Mouse (Mus musculus): ENCODE measurements around the gene Ntrk2. TPM values are rescaled to one million over a fixed set of nuclear protein-coding genes. Genes with fewer than 3 reads are reported as not detected.
A peak's percentile ranks its signal among the peaks of the same experiment; 100 is the strongest.
"Not testable (repeated sequence)": the region's sequence is repeated elsewhere in the genome, so short reads cannot be mapped to it uniquely, and the experiment has no call there.

Ntrk2 gene
- polyA plus RNA-seq, 1 experiment: 204 TPM

- H3K4me3 ChIP-seq (ENCODE audit: insufficient read depth, low read depth, low read length): no peak overlapping the region
- H3K4me1 ChIP-seq (ENCODE audit: control insufficient read depth, insufficient read depth, low read length): peaks cover 12% of the 10 kb centered on the region
- H3K27ac ChIP-seq (ENCODE audit: insufficient read depth, low read depth, low read length): peak overlapping the region; percentile 90
- TF ChIP-seq POLR2A (IDR thresholded peaks at IDR 0.05; ENCODE audit: insufficient read depth, low read depth, low read length) (no peak), CTCF (IDR thresholded peaks at IDR 0.05; ENCODE audit: insufficient read depth, low read depth, low read length) (no peak)
- 27% methylated on average over 9 of the region's 9 CpGs for WGBS
These were observed 234.8 kb downstream of the Ntrk2 start for GRCm38 (mm10) chr13:59041013-59041764.

GRCm38 (mm10) chr13:59052188-59052587 is 245.8 kb downstream of the Ntrk2 start:
- Histone ChIP-seq H3K4me3 (ENCODE audit: insufficient read depth, low read depth, low read length) (no peak overlapping the region), H3K4me1 (ENCODE audit: control insufficient read depth, insufficient read depth, low read length) (peaks cover 11% of the 10 kb centered on the region), H3K27ac (ENCODE audit: insufficient read depth, low read depth, low read length) (no peak overlapping the region)
- TF ChIP-seq CTCF (IDR thresholded peaks at IDR 0.05; ENCODE audit: insufficient read depth, low read depth, low read length) (no peak), POLR2A (IDR thresholded peaks at IDR 0.05; ENCODE audit: insufficient read depth, low read depth, low read length) (no peak)
- 60% methylated on average over 4 of the region's 4 CpGs for WGBS

DNA sequence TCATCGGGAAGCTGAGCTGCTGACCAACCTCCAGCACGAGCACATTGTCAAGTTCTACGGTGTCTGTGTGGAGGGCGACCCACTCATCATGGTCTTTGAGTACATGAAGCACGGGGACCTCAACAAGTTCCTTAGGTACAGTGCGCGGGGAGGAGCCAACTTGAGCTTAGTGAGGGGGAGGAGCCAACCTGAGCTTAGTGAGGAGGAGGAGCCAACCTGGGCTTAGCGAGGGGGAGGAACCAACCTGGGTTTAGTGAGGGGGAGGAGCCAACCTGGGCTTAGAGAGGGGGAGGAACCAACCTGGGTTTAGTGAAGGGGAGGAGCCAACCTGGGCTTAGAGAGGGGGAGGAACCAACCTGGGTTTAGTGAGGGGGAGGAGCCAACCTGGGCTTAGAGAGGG is 248.0 kb downstream of the Ntrk2 start:
- H3K4me3 ChIP-seq (ENCODE audit: insufficient read depth, low read depth, low read length); H3K27ac ChIP-seq (ENCODE audit: insufficient read depth, low read depth, low read length): not testable (repeated sequence)
- peaks cover 11% of the 10 kb centered on the region for H3K4me1 ChIP-seq (ENCODE audit: control insufficient read depth, insufficient read depth, low read length)
- 95% methylated on average over 8 of the region's 8 CpGs for WGBS

DNA sequence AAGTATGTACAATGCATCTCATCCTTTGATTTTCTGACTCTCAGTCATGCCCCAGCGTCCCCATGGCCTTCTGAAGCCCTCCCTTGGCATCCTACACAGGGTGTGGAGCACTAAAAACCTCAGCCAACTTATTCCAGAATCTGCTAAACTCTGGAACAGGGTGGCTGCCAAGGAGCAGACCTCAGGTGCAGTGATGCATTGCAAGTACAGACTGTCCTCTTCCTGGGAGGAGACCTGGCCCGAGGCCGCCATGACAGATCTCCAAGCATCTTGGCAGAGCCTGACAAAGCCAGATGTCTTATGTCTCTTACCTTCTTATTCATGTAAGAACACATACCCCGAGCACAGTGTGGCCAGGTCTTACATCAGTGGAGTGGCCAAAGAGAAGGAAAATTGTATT is 250.5 kb downstream of the Ntrk2 start:
- Histone ChIP-seq H3K4me1 (ENCODE audit: control insufficient read depth, insufficient read depth, low read length) (peaks cover 7% of the 10 kb centered on the region), H3K27ac (ENCODE audit: insufficient read depth, low read depth, low read length) (no peak overlapping the region), H3K4me3 (ENCODE audit: insufficient read depth, low read depth, low read length) (no peak overlapping the region)
- TF ChIP-seq POLR2A (IDR thresholded peaks at IDR 0.05; ENCODE audit: insufficient read depth, low read depth, low read length): no peak
- TF ChIP-seq CTCF (IDR thresholded peaks at IDR 0.05; ENCODE audit: insufficient read depth, low read depth, low read length): no peak
- WGBS: 90% methylated on average over 4 of the region's 4 CpGs

DNA sequence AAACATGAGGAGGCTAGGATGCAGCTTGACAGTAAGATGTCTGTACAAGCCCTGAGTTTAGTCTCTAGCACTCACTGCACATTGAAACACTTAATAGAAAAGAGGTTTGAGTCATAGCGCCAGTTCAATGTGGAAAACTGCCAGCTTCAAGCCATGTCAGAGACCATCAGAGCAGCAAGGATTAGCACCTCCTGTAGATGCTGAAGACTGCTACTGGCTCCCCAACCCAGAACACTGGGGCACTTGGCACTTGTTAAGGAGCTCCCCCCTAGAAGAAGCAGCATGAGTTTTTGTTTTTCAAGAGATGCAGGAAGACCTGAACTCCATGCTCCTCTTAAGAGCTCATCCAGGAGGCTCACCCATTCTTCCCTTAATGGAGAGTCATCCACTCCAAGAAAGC is 251.5 kb downstream of the Ntrk2 start:
- Histone ChIP-seq H3K4me1 (ENCODE audit: control insufficient read depth, insufficient read depth, low read length) (peaks cover 2% of the 10 kb centered on the region; the same call in 1 of the 2 replicates), H3K4me3 (ENCODE audit: insufficient read depth, low read depth, low read length) (no peak overlapping the region), H3K27ac (ENCODE audit: insufficient read depth, low read depth, low read length) (no peak overlapping the region)
- TF ChIP-seq POLR2A (IDR thresholded peaks at IDR 0.05; ENCODE audit: insufficient read depth, low read depth, low read length) (no peak), CTCF (IDR thresholded peaks at IDR 0.05; ENCODE audit: insufficient read depth, low read depth, low read length) (no peak)
- 60% methylated on average over 1 of the region's 1 CpGs for WGBS

DNA sequence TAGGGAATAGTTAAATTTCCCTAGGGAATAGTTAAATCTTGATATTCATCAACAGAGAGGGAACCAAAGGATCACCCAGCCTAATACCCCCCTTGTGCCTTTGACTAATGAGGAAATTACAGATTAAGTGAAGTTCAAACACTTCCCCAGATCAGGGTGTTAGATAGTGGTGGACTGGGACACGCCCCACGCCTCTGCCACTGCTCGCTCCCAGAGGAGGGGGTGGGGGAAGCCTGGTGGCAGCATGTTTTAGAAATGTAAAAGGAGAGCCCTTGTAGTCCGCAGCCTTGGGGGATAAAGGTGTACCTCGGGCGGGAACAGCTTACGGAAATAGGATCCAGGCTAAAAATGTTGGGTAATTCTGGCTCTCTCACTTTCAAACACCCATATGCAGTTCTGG is 252.7 kb downstream of the Ntrk2 start:
- no peak overlapping the region for H3K27ac ChIP-seq (ENCODE audit: insufficient read depth, low read depth, low read length)
- peaks cover 2% of the 10 kb centered on the region; the same call in 1 of the 2 replicates for H3K4me1 ChIP-seq (ENCODE audit: control insufficient read depth, insufficient read depth, low read length)
- TF ChIP-seq POLR2A (IDR thresholded peaks at IDR 0.05; ENCODE audit: insufficient read depth, low read depth, low read length) (no peak), CTCF (IDR thresholded peaks at IDR 0.05; ENCODE audit: insufficient read depth, low read depth, low read length) (no peak)
- H3K4me3 ChIP-seq (ENCODE audit: insufficient read depth, low read depth, low read length): no peak overlapping the region
- WGBS: 57% methylated on average over 7 of the region's 7 CpGs

GRCm38 (mm10) chr13:59065677-59066076 is 259.3 kb downstream of the Ntrk2 start:
- Histone ChIP-seq H3K4me3 (ENCODE audit: insufficient read depth, low read depth, low read length) (no peak overlapping the region), H3K27ac (ENCODE audit: insufficient read depth, low read depth, low read length) (peak overlapping the region; percentile 85), H3K4me1 (ENCODE audit: control insufficient read depth, insufficient read depth, low read length) (peaks cover 4% of the 10 kb centered on the region)
- TF ChIP-seq POLR2A (IDR thresholded peaks at IDR 0.05; ENCODE audit: insufficient read depth, low read depth, low read length) (no peak), CTCF (IDR thresholded peaks at IDR 0.05; ENCODE audit: insufficient read depth, low read depth, low read length) (no peak)
- WGBS: 17% methylated on average over 3 of the region's 3 CpGs

- peaks cover 15% of the 10 kb centered on the region for H3K4me1 ChIP-seq (ENCODE audit: control insufficient read depth, insufficient read depth, low read length)
- peak overlapping the region; percentile 9; the same call in 1 of the 2 replicates for H3K4me3 ChIP-seq (ENCODE audit: insufficient read depth, low read depth, low read length)
- TF ChIP-seq CTCF (IDR thresholded peaks at IDR 0.05; ENCODE audit: insufficient read depth, low read depth, low read length) (peak; percentile 88), POLR2A (IDR thresholded peaks at IDR 0.05; ENCODE audit: insufficient read depth, low read depth, low read length) (no peak)
- peak overlapping the region; percentile 79 for H3K27ac ChIP-seq (ENCODE audit: insufficient read depth, low read depth, low read length)
- WGBS: 19% methylated on average over 26 of the region's 26 CpGs
These were observed 267.4 kb downstream of the Ntrk2 start for GRCm38 (mm10) chr13:59073635-59074256.

DNA sequence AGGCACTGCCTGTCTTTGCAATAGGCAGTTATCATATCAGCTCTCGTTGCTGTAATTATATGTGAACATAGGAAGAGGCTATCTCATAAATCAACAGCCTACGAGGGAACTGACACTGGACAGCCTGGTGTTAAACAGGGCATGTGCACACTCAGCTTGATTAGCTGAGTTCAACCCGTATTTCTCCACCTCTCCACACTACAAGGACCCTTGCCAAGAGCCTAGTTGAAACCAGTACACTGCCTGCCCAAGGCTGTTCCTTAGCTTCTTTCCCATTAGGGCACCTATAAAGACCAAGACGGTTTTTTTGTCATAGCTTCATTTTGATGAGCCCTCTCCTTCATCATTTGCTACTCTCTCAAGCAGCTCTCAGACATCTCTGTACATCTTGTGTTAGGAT is 270.1 kb downstream of the Ntrk2 start:
- WGBS: 67% methylated on average over 4 of the region's 4 CpGs
- no peak for TF ChIP-seq POLR2A (IDR thresholded peaks at IDR 0.05; ENCODE audit: insufficient read depth, low read depth, low read length)
- no peak for TF ChIP-seq CTCF (IDR thresholded peaks at IDR 0.05; ENCODE audit: insufficient read depth, low read depth, low read length)
- H3K4me3 ChIP-seq (ENCODE audit: insufficient read depth, low read depth, low read length): no peak overlapping the region
- H3K4me1 ChIP-seq (ENCODE audit: control insufficient read depth, insufficient read depth, low read length): peaks cover 20% of the 10 kb centered on the region
- no peak overlapping the region for H3K27ac ChIP-seq (ENCODE audit: insufficient read depth, low read depth, low read length)

All from olfactory bulb, adult 2 months (tissue).